Mouse (Mus musculus) adrenal gland (tissue): ENCODE measurements around the gene Tmbim1.
"Not testable (repeated sequence)": the region's sequence is repeated elsewhere in the genome, so short reads cannot be mapped to it uniquely, and the experiment has no call there.

Experiments used
- intact Hi-C: fragments of 180-260 bp; cut with DNase I; formaldehyde crosslinking; loops from one replicate; pipeline ENCODE4 v1.15.1; 2025

Gene Tmbim1

DNA sequence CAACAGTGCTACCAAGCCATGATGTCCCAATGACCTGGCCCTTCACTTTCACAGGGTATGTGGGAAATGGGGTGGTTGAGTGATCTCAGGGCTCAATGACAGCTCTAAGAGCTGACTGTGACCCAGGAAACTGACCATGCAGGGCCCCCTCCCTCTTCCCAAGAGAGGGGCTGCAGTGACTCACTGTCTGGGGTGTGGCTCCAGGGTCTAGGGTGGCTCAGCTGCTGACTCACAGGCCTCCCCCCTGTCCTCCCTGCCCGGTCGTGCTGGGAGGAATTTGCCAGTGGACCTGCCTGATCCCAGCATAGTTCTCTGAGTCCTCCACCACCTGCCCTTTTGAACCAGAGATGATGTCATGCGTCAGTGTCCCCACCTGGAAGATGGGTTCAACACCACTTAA, 8.2 kb downstream of the Tmbim1 start:
- intact Hi-C loops: no loop called here

DNA sequence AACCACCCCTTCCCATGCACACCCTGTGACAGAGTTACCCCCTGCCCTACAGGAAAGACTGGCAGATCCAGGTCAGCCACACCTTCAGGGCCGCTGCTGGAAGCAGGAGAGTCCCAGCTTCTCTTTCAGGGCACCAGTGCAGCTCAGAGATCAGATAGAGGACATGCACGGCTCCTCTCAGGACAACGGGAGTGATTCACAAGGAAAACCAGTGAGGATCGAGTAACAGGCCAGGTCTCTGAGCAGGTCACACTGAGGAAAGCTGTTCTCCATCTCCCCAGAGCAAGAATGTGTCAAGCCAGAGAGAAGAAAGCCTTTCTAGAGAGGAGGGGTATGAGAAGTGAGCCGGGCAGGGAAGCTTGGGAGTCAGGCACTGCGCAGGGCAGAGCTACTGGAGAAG, 8.9 kb downstream of the Tmbim1 start:
- intact Hi-C loops: no loop called here

DNA sequence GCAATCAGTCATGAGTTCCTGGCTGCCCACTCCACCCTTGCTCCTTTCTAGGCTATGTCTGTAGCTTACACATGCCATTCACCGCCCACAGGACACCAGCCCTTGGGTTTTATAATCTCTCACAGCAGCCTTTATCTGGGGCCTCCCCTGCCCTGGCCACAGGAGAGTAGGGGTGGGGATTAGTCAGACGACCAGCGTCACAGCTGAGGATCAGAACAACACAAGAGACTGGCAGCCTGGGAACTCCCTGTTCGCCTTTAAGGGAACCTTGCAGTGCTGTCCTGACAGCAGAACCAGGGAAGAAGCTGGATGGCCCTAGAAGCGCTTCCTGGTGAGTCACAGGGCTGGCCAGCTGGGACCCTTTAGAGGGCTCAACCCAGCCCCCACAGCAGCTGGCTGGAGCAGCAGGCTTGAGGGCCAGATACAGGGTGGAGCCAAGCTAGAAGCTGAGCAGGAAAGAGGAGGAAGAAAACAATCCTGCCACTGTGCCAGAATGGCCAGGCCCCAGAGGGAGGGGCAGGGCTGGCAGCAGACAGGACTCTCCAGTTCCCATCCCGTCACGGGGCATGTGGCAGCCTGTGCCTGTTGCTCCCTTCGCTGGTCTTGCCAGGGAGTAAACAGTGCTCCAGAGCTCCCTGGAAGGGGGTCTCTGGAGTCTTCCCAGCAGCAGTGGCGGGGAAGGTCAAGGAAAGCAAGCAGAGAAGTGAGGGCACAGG, 9.8 kb downstream of the Tmbim1 start:
- intact Hi-C loops: no loop called here

DNA sequence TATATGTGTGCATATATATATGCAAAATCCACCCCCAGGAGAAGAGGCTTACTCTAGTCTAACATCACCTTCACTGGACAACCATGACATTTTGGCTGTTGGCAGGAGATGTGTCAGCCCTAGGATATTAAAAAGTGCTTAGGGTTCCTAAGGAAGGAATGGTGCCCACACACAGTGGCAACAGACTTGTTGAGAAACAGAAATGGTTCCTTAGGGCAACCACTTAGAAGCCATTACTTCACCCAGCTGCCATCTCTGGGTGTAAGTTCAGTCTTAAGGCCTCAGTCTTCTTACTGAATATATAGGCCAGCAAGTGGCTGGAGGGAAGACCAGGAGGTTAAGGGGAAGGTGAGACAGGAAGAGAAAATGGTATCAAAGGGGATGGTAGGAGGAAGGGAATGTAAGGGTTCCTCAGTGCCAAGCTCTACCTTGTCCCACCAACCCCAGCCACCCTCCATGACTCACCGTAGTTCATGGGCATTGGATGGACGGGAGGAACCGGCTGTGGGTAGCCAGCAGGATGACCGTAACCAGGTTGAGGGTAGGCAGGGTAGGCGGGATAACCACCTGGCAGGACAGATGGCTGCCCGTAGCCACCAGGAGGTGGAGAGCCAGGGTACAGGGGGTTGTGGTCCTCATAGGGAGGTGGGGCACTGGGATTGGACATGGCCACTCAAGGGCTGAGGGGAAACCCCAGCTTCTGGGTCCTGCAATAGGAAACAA, 10.5 kb downstream of the Tmbim1 start:
- intact Hi-C loops: no loop called here

- intact Hi-C loops: no loop called here
Observed at GRCm38 (mm10) chr1:74294090-74294643, 11.3 kb downstream of the Tmbim1 start.

GRCm38 (mm10) chr1:74293306-74293960, 12.0 kb downstream of the Tmbim1 start:
- intact Hi-C loops: no loop called here

DNA sequence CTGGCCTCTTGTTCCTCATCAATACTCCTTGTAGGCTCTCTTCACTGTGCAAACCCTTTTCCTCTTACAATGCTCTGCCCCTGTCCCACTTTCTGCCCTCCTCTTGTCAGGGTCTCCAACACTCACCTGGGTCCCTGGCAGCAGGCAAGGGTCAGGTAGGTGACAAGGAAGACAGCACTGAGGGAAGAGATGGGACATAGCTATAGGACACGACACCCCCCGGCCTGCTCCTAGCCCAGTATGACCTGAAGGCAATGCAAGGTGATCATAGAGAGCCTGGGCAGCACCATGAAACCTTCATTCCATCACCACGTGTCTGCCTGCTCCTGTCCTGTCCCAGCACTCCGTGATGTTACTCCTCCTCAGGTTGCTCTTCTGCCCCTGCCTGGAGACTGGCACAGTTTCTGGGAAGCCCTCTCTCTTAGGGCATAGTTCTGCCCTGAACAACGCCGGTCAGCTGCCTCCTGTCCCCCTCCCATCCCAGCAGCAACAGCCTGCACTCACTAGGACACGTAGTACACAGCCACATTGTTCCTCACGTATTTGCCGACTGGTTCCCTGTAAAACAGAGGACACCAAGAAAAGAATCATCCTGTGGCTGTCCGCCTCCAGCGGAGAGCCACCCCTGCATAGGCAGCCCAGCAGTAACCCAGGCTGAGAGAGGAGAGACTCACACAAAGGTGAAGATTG, 12.9 kb downstream of the Tmbim1 start:
- intact Hi-C loops: no loop called here

DNA sequence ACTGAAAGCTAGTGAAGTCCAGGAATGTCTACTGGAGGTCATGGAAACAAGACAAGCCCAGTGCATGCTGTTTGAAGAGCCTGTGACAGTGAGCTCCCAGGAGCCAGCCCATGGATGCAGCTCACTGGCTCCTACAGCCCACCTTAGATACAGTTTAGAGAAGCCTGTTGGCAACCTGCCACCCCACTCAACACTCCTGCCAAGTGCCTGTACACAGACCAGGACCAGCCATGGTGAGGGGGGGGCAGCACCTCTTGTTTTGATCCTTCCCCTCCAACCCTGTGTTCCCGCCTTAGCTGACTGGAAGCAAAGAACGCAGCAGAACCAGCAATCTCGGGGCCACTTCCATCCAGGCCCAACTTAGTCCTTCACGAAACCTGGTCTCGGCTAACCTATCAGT, 15.3 kb downstream of the Tmbim1 start:
- intact Hi-C loops: no loop called here

- intact Hi-C loops: no loop called here
Observed at GRCm38 (mm10) chr1:74289740-74290139, 15.7 kb downstream of the Tmbim1 start.

DNA sequence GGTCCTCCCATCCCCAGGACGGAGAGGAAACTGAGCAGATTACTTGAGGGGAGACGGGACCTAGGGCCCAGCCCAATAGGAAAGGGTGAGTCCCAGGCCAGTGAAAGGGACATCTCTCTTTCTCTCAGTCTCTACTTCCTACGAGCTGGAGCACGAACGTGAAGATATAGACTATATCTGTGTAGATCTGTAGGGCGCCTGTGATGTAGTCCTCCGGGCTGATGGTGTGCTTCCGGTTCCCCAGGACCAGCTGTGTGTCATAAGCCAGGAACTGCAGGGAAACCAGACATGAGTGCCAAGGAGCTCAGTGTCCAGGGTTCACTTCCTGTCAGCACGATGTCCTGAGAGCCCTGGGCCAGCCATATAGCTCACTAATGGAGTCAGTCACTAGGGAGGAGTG, 16.2 kb downstream of the Tmbim1 start:
- intact Hi-C loops: no loop called here

DNA sequence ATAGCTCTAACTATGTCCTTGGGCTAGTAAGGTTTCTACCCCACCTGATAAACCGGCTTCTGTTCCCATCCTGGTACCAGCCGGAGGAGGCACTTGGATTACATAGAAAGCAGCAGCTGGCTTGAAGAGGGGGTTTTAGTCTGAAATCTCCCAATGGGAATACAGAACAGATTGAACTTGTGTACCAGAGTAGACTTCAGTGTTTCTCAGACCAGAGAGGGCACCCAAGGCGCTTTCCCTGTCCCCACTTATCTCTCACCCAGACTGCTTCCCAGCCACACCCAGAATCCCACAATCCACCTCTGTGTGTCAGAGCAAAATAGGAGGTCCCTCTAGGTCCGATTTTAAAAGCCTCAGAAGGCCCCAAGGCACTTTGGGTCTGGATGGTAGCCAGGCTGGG, 17.1 kb downstream of the Tmbim1 start:
- intact Hi-C loops: no loop called here

GRCm38 (mm10) chr1:74286869-74287607, 18.4 kb downstream of the Tmbim1 start:
- intact Hi-C loops: not testable (repeated sequence)

DNA sequence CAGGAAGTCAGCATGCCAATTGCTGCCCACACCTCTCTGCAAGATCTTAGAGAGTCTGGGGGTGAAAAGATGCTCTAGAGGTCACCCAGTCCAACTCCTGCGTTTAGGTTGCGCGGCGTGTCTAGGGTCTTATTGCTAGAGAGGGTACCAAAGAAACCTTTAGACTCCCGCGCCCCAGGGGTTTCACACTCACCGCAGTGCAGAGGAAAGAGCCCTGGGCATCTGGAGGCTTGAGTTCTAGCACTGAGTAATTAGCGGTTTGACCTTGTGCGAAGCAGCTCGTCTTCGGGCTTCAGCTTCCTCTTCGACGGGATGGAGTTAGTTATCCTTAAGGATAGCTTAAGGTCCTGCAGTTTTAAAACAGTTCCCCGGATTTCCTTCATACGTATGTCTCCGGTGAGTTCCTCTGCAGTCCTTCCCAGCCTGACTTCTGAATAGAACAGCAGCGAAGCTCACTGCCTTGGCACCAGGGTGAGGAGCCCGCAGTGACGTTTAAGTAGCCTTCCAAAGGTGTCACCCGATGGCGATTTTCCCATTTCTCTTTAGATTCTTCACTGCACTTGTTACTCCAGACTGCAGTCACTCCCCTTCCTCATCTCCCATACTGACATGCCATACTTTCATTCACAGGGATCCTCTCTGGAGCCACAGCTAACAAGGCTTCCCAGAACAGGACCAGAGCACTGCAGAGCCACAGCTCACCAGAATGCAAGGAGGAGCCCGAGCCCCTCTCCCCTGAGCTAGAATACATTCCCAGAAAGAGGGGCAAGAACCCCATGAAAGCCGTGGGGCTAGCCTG, 20.0 kb downstream of the Tmbim1 start:
- intact Hi-C loops: no loop called here

DNA sequence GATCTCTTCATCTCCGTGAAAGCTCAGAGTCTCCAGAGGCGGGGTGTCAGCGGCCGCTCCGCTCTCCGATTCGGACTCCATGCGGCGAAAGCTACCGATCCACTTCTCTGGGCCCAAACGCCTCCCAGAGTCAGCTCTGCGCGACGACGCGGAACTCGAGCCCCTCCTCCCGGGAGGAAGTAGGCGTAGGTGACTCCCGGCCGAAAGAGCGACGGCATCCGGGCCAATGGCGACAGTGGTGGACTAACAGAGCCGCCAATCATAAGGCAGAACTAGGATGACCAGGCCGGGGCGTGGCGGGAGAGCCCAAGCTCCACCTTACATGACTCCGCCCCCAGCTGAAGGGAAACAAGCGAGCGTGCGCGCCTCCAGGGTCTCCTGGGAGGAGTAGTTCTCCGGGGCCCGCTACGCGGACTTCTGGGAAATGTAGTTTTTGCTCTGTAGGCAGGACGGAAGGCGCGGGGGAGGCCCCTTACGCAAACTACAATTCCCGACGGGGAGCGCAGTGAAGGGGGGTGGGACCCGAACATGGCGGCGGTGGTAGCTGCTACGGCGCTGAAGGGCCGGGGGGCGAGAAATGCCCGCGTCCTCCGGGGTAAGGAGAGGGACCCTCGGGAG, 20.8 kb downstream of the Tmbim1 start, which contains the start of the genes Aamp and Pnkd:
TSS of gene Aamp (minus strand) at position 196 of the 618 bp plus-strand sequence.
TSS of gene Pnkd (plus strand) at position 388 of the 618 bp plus-strand sequence.
- intact Hi-C loops: loop anchor here (5.0 kb wide), 1 partner anchor 47 kb away; the partner anchor contains the start of gene Arpc2

DNA sequence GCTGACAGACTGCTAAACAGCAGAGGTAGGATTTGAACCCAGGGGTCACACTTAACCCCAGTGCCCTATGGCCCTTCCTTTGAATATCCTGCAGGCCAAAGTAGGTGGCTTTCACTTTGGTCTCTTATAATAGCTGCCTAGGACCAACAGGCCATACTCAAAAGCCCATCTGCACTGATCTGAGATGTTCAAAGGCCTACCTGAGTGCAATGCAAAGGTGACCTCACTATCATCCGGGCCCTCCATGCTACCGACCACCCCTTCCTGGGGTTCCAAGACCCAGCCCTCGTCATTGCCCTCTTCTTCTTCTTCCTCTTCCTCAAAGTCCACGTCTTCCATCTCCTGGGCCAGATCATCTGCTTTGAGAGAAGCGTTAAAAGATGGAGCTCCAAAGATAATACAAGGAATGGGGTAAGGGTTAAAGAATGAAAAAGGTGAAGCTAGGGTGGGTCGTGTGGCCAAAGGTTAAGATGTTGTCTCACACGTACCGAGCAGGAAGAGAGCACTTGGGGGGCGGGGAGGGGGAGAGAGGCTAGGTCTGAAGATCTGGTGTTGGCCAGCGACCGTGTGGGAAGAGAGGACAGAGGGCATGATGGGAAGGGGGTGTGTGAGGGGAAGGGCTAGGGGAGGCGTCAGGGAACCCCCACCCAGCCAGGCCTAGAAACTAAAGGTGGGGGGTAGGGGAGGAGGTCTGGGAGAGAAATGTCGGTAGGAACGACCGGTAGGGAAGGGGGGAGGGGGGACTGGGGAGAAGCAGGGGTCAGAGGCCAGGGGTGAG, 21.5 kb downstream of the Tmbim1 start:
- intact Hi-C loops: loop anchor here (5.0 kb wide), 1 partner anchor 47 kb away; the partner anchor contains the start of gene Arpc2

DNA sequence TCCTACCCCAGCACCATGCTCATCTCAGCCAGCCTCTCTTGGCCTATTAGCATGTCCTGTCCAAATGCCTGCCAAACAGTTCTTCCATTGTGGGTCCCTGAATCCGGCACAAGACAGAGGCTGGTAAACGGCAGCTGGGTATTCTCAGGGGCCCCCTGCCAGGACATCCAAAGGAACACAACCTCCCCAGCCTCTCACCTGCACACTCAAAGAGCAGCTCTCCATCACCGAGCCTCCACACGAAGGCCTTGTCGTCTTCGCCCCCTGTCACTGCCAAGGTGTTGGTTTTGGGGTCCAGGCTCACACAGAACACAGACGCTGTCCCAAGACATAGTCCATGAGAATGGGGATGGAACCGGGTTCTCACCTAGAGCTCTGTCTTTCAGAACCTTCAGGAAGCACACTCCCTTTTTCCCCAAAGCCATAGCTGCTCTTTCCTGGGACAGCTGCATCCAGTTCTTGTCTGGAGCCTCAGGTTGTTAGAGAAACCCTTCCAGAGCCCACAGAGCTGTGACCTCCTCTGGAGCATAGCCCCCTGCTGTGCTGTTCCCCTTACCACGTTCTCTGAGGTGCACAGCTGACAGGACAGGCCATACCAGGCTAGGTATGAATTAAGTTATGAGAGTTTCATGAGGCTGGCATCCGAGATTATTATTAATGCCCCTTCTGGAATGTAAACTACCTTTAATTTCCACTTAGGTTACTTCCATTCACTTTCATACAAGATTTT, 22.4 kb downstream of the Tmbim1 start:
- intact Hi-C loops: loop anchor here (5.0 kb wide), 1 partner anchor 46 kb away; the partner anchor contains the start of gene Arpc2

DNA sequence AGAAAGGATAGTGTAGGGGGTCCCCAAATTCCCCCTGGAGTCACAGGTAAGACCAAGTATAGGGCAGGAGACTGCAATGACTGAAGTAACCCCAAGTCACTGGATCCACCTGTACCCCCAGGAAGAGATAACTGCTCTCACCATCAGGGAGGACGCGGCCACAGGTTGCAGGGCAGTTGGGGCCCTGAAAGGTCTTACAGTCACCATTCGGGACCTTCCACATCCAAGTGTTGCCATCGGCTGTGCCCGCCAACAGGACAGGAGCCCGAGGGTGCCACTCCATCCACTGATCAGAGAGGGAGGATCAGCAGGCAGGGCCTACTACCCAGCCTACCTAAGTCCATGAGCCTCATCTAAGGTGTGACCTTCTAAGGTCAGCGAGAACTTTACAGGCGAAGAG, 23.5 kb downstream of the Tmbim1 start:
- intact Hi-C loops: loop anchor here (5.0 kb wide), 1 partner anchor 45 kb away; the partner anchor contains the start of gene Arpc2
